Mouse (Mus musculus) subcutaneous adipose tissue, adult 2 months (tissue): ENCODE results near the gene Coq4. TPM values are rescaled to one million over a fixed set of nuclear protein-coding genes. Genes with fewer than 3 reads are reported as not detected.

ENCODE experiments used
- polyA plus RNA-seq: library from polyadenylated mRNA; depleted of rRNA; stranded (reverse); fragments of >200 nt; gene quantifications from 2 replicates; pipeline ENCODE4 v1.2.3, GENCODE M21; 2012; ENCODE audit warnings: low replicate concordance; rRNA removed

Coq4 gene
- polyA plus RNA-seq: 28.0 and 112 TPM in 2 replicates

GRCm38 (mm10) chr2:29787104-29787917, at the start of gene Coq4:
Gene Coq4, plus strand, starts transcription at chr2:29787493.

GRCm38 (mm10) chr2:29751497-29751896, 35.8 kb upstream of the Coq4 start, which contains the start of gene Gm13420:
Gene Gm13420, minus strand, starts transcription at chr2:29751685.

DNA sequence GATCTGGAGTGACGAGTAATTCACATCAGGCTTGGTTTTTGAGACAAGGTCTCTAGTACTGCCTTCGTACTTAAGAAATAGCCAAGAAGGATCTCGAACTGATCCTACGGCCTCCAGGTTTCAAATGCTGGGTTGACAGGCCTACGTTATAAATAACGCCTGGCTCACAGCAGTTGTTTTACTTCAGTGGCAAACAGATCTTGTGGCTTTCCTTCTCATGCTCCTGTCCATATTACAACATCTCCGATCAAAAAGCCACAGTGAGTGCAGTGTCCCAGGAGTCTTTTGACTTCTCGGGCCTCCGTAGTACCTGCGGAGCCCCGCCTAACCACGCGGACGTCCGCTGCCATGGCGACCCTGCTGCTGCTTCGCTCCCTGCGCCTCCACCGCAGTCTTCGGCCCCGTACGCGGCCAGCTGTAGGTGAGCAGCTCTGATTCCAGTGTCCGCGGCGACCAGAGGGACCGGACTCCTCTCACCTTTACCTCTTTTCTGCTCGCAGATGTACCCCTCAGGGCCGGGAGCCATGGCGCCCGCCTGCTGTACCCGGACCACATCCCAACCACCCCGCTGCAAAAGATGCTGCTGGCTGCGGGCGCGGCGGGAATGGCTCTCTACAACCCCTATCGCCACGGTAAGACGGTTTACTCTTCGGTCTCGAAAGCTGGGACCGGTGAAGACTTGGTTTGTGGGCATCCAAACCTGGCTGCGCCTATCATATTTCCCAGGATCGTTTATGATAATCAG, 816 bp downstream of the Coq4 start, which contains the start of gene Trub2:
Gene Trub2 (minus strand): TSS at position 566 of the 745 bp plus-strand sequence.

DNA sequence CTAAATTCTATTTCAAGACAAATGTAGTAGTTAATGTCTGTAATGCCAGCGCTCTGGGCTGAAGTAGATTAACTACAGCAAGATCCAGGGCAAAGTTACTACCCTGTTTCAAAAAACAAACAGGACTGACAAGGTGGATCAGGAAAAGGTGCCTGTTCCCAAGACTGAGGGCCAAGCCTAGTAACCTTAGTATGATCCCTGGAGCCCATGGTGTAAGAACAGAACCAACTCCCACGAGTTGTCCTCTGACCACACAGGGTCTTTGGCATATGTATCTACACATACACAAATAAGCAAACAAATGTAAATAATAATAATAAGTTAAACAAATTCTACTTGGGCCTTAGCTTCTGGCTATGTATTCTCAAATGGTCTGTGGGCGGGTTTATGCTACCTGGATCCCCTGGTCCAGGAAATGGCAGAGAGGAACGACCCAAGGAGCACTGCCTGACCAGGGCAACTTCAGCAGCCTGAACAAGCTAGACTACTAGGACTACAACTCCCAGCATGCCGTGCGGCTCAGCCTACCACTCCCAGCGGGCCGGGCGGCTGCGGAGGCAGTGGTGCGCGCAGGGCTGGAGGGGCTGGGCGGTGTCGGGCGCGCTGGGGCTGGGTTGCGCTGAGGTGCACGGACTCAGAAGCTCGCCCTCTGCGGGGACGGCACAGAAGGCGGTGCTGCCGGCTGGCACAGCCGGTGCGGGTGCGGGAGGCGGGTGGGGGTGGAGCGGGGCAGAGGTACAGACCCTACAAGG, 15.0 kb downstream of the Coq4 start, which contains the start of gene Slc27a4:
Gene Slc27a4 (plus strand): TSS at position 560 of the 752 bp plus-strand sequence.

DNA sequence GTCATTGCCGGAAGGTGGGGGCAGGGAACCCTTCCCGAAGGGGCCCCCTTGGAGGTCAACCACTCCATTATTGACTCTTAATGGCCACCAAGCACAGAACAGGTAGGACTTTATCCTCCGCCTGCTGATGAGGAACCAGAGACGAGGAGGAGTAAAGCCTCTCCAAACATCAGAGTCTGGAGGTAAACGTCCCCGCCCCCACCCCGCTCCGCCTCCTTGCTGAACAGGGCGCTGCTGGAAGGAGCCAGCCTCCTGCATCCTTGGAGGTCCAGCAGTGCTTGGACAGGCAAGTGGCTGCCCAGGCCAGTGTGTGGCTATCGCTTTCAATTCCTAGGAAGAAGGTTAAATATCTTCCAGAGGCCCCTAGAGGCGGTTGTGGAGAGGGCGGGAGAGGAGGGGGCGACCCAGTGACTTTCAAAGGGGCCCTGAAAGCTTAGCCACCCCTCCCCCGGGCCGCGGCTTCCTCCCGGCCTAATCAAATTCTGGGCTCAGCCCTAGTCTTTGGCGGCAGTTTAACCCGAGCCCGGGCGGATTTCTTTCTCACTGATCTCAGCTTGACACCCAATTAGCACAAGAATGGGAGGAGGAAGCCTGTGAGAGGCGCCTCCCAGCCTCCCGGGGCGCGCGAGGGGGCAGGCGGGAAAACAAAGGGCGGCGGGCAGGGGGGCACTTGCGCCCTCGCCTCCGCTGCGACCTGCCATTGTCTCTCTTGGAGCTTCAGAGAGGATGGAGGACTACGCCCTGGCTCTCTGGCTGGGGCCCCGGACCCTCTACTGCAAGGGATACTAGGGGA, 32.9 kb downstream of the Coq4 start, which contains the start of gene Urm1:
Gene Urm1 (plus strand): TSS at position 51 of the 793 bp plus-strand sequence.

Other genes starting within 250 kb of the Coq4 start
- 75.0 and 85.4 TPM in 2 replicates for gene Rapgef1, start 167.8 kb upstream of the Coq4 start, polyA plus RNA-seq
- gene Gm13420, start 35.8 kb upstream of the Coq4 start, polyA plus RNA-seq: 0.14 and 0.48 TPM in 2 replicates
- not detected in 2 replicates for gene Gm13547, start 28.2 kb upstream of the Coq4 start, polyA plus RNA-seq
- 80.3 and 102 TPM in 2 replicates for gene Trub2, start 1.0 kb downstream of the Coq4 start, polyA plus RNA-seq
- 41.1 and 50.7 TPM in 2 replicates for gene Slc27a4, start 15.1 kb downstream of the Coq4 start, polyA plus RNA-seq
- gene Urm1, start 32.6 kb downstream of the Coq4 start, polyA plus RNA-seq: 47.5 and 56.5 TPM in 2 replicates
- gene Cercam, start 81.7 kb downstream of the Coq4 start, polyA plus RNA-seq: 40.8 and 41.1 TPM in 2 replicates
- gene Odf2, start 101.7 kb downstream of the Coq4 start, polyA plus RNA-seq: 29.8 and 54.7 TPM in 2 replicates
- 31.3 TPM in 2 replicates for gene Gle1, start 147.9 kb downstream of the Coq4 start, polyA plus RNA-seq
- 236 and 374 TPM in 2 replicates for gene Sptan1, start 178.1 kb downstream of the Coq4 start, polyA plus RNA-seq